Mouse (Mus musculus): ENCODE measurements around the gene Aplp2.

DNA sequence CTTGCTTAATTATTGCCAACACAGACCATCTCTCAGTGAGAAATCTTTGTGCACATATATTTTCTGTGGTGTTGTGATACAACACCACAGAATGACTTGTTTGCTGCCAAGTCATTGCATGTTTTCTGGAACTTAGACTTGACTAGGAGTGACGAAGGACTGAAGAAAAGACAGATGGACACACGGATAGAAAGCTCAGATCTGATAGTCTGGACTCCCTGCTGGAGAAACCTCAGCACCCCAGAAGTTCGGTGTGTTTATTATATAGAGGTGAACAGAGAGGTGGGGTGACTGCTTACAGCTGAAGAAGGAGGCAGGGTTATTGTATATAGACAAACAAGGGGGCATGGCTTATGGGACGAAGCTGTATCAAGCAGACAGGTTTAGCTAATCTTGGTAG lies 48.6 kb upstream of the Aplp2 start:
- TF ChIP-seq CTCF (IDR thresholded peaks at IDR 0.05; ENCODE audit: extremely low read depth, insufficient read length, insufficient replicate concordance, low read depth, low read length) (no peak), POLR2A (IDR thresholded peaks at IDR 0.05; ENCODE audit: low read depth, low read length) (no peak)

All from small intestine, adult 2 months (tissue).